Mouse (Mus musculus): Measurements from ENCODE around the gene Ndufs2. TPM values are rescaled to one million over a fixed set of nuclear protein-coding genes. Genes with fewer than 3 reads are reported as not detected.
A peak's percentile ranks its signal among the peaks of the same experiment; 100 is the strongest.

Gene Ndufs2
- polyA plus RNA-seq, 1 experiment from 2014 or later, result 188 TPM

DNA sequence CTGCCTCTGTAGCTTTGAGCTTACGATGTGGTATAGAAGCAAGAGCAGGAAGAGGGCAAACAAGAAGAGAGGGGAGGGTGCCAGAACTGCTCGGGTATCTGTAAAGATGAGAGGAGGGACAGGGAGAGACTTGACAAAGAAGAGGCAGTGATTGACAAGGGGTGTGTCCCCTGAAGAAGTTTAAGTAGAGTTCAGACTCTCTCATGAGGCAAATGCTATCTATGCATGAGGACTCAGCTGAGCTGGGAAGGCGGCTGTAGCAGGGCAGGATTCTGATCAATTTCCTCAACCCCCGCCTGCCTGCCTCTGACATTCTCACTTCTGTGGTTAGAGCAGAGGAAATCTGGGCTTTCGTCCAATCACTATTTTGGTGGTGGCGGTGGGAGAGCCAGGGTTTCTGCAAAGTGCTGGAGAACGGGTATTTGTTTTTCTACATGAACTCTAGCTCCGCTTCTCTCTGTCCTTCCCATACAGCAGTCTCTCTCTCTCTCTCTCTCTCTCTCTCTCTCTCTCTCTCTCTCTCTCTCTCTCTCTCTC is 11.5 kb upstream of the Ndufs2 start:
- peak; percentile 94 for DNase-seq (ENCODE audit: low spot score)
- WGBS, result under 1% methylated on average over 8 of the region's 8 CpGs
- no peak overlapping the region for H3K4me3 ChIP-seq (ENCODE audit: low read depth, low read length)
- peaks cover 7% of the 10 kb centered on the region; the same call in 1 of the 2 replicates for H3K4me1 ChIP-seq (ENCODE audit: insufficient read depth, low read depth, low read length)
- no peak for TF ChIP-seq CTCF (IDR thresholded peaks at IDR 0.05)
- no peak for TF ChIP-seq EP300 (IDR thresholded peaks at IDR 0.05)
- H3K36me3 ChIP-seq (ENCODE audit: insufficient read depth, low read length), result no peaks in the 10 kb centered on the region
- no peak overlapping the region for H3K9ac ChIP-seq (replicated peaks; ENCODE audit: low read depth)
- H3K9me3 ChIP-seq (ENCODE audit: low read length), result no peaks in the 10 kb centered on the region
- H3K4me2 ChIP-seq (replicated peaks; ENCODE audit: low read depth, low read length), result peak overlapping the region; percentile 36
- no peaks in the 10 kb centered on the region for H3K27me3 ChIP-seq (replicated peaks; ENCODE audit: insufficient read depth, low read length)
- H3K27ac ChIP-seq (ENCODE audit: low read length), result peak overlapping the region; percentile 63
- ATAC-seq, result peak; percentile 75

DNA sequence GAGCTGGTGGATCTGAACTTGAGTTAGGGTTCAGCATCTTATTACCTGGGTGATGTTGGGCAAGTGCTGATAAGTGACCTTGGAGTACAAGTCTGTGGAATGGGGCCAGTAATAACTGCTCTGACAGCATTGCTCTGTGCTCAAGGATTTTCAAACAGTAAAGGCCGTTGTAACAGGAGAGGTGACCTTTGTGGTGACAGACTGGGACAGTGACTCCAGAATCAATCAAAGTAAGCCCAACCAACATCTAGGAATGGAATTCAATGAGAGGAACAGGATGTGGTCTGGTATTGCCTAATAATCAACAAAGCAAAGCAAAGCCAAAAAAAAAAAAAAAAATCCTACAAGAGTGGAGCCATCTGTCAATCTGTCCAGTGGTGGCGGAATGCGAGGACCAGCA is 9.1 kb upstream of the Ndufs2 start:
- DNase-seq (ENCODE audit: low spot score), result peak; percentile 83
- peaks cover 7% of the 10 kb centered on the region; the same call in 1 of the 2 replicates for H3K4me1 ChIP-seq (ENCODE audit: insufficient read depth, low read depth, low read length)
- no peak overlapping the region for H3K9ac ChIP-seq (replicated peaks; ENCODE audit: low read depth)
- no peaks in the 10 kb centered on the region for H3K9me3 ChIP-seq (ENCODE audit: low read length)
- 0 out of 2 replicates have a peak, but pooled peaks have one; percentile 7 for ATAC-seq
- no peak overlapping the region for H3K4me3 ChIP-seq (ENCODE audit: low read depth, low read length)
- peak overlapping the region; percentile 34 for H3K27ac ChIP-seq (ENCODE audit: low read length)
- 17% methylated on average over 3 of the region's 3 CpGs for WGBS
- TF ChIP-seq CTCF (IDR thresholded peaks at IDR 0.05), result no peak
- TF ChIP-seq EP300 (IDR thresholded peaks at IDR 0.05), result peak; percentile 59; the same call in 1 of the 2 replicates
- no peak overlapping the region for H3K4me2 ChIP-seq (replicated peaks; ENCODE audit: low read depth, low read length)
- H3K36me3 ChIP-seq (ENCODE audit: insufficient read depth, low read length), result no peaks in the 10 kb centered on the region
- no peaks in the 10 kb centered on the region for H3K27me3 ChIP-seq (replicated peaks; ENCODE audit: insufficient read depth, low read length)

DNA sequence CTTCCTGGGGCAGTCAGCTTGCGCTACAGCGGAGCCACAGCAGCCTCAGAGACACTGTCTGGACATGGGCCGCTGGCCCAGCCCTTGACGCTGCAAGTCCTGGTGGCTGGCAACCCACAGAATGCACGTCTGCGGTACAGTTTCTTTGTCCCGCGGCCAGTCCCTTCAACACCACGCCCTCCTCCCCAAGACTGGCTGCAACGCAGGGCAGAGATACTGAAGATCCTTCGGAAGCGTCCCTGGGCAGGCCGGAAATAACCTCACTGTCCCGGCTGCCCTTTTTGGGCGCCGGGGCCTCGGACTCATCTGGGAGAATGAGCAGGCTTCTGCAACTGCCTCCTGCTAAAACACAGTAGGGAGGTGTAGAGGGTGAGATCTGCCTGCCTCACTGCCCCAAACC is 7.7 kb upstream of the Ndufs2 start:
- H3K4me3 ChIP-seq (ENCODE audit: low read depth, low read length), result no peak overlapping the region
- no peak for DNase-seq (ENCODE audit: low spot score)
- no peak overlapping the region for H3K27ac ChIP-seq (ENCODE audit: low read length)
- WGBS, result 77% methylated on average over 17 of the region's 17 CpGs
- no peak overlapping the region for H3K4me2 ChIP-seq (replicated peaks; ENCODE audit: low read depth, low read length)
- no peak for ATAC-seq
- no peaks in the 10 kb centered on the region for H3K9me3 ChIP-seq (ENCODE audit: low read length)
- no peak overlapping the region for H3K9ac ChIP-seq (replicated peaks; ENCODE audit: low read depth)
- TF ChIP-seq EP300 (IDR thresholded peaks at IDR 0.05), result no peak
- no peak for TF ChIP-seq CTCF (IDR thresholded peaks at IDR 0.05)
- peaks cover 7% of the 10 kb centered on the region; the same call in 1 of the 2 replicates for H3K4me1 ChIP-seq (ENCODE audit: insufficient read depth, low read depth, low read length)
- no peaks in the 10 kb centered on the region for H3K36me3 ChIP-seq (ENCODE audit: insufficient read depth, low read length)
- H3K27me3 ChIP-seq (replicated peaks; ENCODE audit: insufficient read depth, low read length), result no peaks in the 10 kb centered on the region

DNA sequence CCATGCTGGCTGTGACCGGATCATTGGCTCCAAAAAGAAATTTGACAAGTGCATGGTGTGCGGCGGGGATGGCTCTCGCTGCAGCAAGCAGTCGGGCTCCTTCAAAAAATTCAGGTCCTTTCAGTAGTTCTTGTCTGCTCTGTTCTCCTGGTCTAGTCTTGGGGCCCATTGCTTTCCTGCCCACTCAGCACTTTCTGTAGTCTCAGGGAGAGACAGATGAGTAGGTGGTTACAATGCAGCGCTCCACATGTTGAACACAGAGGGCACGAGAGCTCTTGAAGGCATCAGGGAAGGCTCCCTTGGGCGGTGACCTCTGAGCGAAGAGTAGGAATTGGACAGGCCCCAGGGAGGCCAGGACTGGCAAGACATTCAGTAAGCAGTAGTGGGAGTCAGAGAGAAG is 6.6 kb upstream of the Ndufs2 start:
- ATAC-seq, result no peak
- Histone ChIP-seq H3K9ac (replicated peaks; ENCODE audit: low read depth) (no peak overlapping the region; the same call in 1 of the 2 replicates), H3K36me3 (ENCODE audit: insufficient read depth, low read length) (no peaks in the 10 kb centered on the region), H3K4me2 (replicated peaks; ENCODE audit: low read depth, low read length) (no peak overlapping the region), H3K27ac (ENCODE audit: low read length) (no peak overlapping the region), H3K4me3 (ENCODE audit: low read depth, low read length) (no peak overlapping the region), H3K4me1 (ENCODE audit: insufficient read depth, low read depth, low read length) (peaks cover 7% of the 10 kb centered on the region; the same call in 1 of the 2 replicates), H3K27me3 (replicated peaks; ENCODE audit: insufficient read depth, low read length) (no peaks in the 10 kb centered on the region), H3K9me3 (ENCODE audit: low read length) (no peaks in the 10 kb centered on the region)
- WGBS, result 84% methylated on average over 9 of the region's 9 CpGs
- no peak for DNase-seq (ENCODE audit: low spot score)
- no peak for TF ChIP-seq CTCF (IDR thresholded peaks at IDR 0.05)
- TF ChIP-seq EP300 (IDR thresholded peaks at IDR 0.05), result no peak

DNA sequence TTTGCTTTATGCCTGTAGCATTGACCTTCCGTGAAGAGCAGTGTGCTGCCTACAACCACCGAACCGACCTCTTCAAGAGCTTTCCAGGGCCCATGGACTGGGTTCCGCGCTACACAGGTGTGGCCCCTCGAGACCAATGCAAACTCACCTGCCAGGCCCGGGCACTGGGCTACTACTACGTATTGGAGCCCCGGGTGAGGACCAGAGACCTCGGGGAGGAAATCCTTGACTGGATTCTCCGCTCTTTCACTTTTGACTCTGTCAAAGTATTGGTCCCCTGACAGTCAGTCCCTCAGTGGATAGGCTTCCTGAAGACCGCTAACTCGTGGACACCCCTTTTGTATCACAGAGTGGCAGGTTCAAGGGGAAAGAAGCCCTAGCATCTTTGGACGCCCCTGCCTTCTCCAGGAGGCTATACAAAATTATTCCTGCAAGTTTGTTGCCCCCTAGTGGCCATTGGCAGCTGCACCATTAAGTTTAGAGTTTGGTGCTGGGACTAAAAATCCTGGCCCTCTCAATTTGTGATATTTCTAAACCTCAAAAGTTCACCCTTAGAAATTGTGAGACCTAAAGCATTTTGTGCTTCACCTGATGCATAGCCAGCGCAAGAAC is 5.9 kb upstream of the Ndufs2 start:
- ATAC-seq (no peak), DNase-seq (ENCODE audit: low spot score) (peak; percentile 84)
- Histone ChIP-seq H3K4me2 (replicated peaks; ENCODE audit: low read depth, low read length) (no peak overlapping the region), H3K27ac (ENCODE audit: low read length) (no peak overlapping the region), H3K9ac (replicated peaks; ENCODE audit: low read depth) (no peak overlapping the region; the same call in 1 of the 2 replicates), H3K4me3 (ENCODE audit: low read depth, low read length) (no peak overlapping the region), H3K27me3 (replicated peaks; ENCODE audit: insufficient read depth, low read length) (no peaks in the 10 kb centered on the region), H3K36me3 (ENCODE audit: insufficient read depth, low read length) (no peaks in the 10 kb centered on the region), H3K9me3 (ENCODE audit: low read length) (no peaks in the 10 kb centered on the region), H3K4me1 (ENCODE audit: insufficient read depth, low read depth, low read length) (peaks cover 2% of the 10 kb centered on the region; the same call in 1 of the 2 replicates)
- 60% methylated on average over 15 of the region's 15 CpGs for WGBS
- no peak for TF ChIP-seq EP300 (IDR thresholded peaks at IDR 0.05)
- TF ChIP-seq CTCF (IDR thresholded peaks at IDR 0.05), result peak; percentile 85

DNA sequence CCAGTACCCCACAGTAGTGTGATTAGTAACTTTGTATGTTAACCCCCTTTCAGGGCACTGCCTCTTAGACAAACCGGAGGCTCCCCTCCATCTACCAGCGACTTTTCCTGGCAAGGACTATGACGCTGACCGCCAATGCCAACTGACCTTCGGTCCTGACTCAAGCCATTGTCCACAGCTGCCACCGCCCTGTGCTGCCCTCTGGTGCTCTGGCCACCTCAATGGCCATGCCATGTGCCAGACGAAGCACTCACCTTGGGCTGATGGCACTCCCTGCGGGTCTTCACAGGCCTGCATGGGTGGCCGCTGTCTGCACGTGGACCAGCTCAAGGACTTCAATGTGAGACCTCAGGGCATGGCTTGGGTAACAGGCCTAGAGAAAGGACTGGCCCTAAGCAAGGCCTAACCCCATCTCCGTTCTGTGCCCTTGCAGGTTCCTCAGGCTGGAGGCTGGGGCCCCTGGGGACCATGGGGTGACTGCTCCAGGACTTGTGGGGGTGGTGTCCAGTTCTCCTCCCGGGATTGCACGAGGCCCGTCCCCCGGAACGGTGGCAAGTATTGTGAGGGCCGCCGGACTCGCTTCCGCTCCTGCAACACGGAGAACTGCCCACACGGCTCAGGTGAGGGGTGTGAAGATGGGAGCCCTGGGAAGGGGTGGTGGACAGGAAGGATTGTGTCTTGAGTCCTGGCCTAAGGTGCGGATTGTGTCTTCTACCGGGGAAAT is 5.1 kb upstream of the Ndufs2 start:
- Histone ChIP-seq H3K4me3 (ENCODE audit: low read depth, low read length) (no peak overlapping the region), H3K27ac (ENCODE audit: low read length) (no peak overlapping the region), H3K27me3 (replicated peaks; ENCODE audit: insufficient read depth, low read length) (no peaks in the 10 kb centered on the region), H3K4me1 (ENCODE audit: insufficient read depth, low read depth, low read length) (no peaks in the 10 kb centered on the region; the same call in 1 of the 2 replicates), H3K36me3 (ENCODE audit: insufficient read depth, low read length) (no peaks in the 10 kb centered on the region), H3K4me2 (replicated peaks; ENCODE audit: low read depth, low read length) (no peak overlapping the region), H3K9me3 (ENCODE audit: low read length) (no peaks in the 10 kb centered on the region), H3K9ac (replicated peaks; ENCODE audit: low read depth) (no peak overlapping the region)
- WGBS, result 85% methylated on average over 24 of the region's 24 CpGs
- no peak for ATAC-seq
- TF ChIP-seq EP300 (IDR thresholded peaks at IDR 0.05), result no peak
- TF ChIP-seq CTCF (IDR thresholded peaks at IDR 0.05), result no peak
- DNase-seq (ENCODE audit: low spot score), result no peak
